Mouse (Mus musculus): ENCODE results near the gene Best2. TPM values are rescaled to one million over a fixed set of nuclear protein-coding genes. Genes with fewer than 3 reads are reported as not detected.

The Best2 gene
- total and polyA plus RNA-seq, 2 experiments: 0.06 TPM; not detected in 1

DNA sequence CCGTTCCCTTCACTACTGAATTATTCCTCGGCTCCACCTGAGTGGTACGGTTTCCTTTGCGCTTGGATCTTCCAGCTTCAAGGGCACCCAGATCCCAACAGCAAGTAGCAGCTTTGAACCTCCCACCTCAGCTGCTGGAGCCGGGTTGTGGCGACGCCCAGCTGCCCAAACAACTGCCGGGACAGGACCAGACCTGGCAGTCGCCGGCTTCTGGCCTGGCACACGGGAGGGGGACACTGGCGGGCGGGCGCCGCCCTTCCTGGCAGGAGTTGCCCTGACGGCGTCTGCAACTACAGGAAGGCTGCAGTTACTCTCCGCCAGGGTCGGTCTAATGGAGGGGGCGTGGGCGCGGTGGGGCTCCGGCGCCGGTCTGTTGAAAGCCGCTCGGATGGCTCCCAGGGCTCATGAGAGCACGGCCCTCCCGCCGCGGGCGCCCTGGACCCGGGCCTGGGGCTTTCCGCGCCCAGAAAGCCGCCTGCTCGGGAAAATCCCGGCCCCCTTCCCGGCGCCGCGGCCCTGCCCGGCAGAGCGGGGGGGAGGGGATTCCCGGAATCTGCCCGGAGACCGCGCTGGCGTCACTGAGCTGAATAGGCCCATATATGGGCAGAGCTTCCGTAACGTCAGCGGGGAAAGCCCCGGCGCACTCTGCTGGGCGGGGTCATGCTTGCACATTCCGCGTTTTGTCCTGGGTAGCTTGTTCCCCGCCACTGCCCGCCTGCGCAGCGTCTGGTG, 38.1 kb downstream of the Best2 start:
- Histone ChIP-seq H3K27me3 (ENCODE audit: control insufficient read depth, insufficient read depth, low read length) (no peaks in the 10 kb centered on the region), H3K4me1 (ENCODE audit: control insufficient read depth, insufficient read depth, low read length) (peaks cover 24% of the 10 kb centered on the region), H3K9ac (ENCODE audit: low read depth, low read length) (peak overlapping the region; percentile 92), H3K4me3 (ENCODE audit: insufficient read depth, low read depth, low read length) (peak overlapping the region; percentile 93), H3K36me3 (ENCODE audit: control insufficient read depth, insufficient read depth, low read length) (peaks cover 3% of the 10 kb centered on the region), H3K79me2 (ENCODE audit: control insufficient read depth, insufficient read depth, low read length) (peaks cover 10% of the 10 kb centered on the region; the same call in 1 of the 2 replicates), H3K27ac (replicated peaks; ENCODE audit: insufficient read depth, low read depth, low read length) (peak overlapping the region; percentile 84)
- DNase-seq (ENCODE audit: extremely low read depth, low read depth, low spot score): peak; percentile 86
- TF ChIP-seq CTCF (IDR thresholded peaks at IDR 0.05; ENCODE audit: low read depth, low read length): no peak
- TF ChIP-seq POLR2A (IDR thresholded peaks at IDR 0.05; ENCODE audit: extremely low read depth, insufficient read depth, low read length): peak; percentile 59; the same call in 1 of the 2 replicates
- WGBS: under 1% methylated on average over 61 of the region's 61 CpGs

DNA sequence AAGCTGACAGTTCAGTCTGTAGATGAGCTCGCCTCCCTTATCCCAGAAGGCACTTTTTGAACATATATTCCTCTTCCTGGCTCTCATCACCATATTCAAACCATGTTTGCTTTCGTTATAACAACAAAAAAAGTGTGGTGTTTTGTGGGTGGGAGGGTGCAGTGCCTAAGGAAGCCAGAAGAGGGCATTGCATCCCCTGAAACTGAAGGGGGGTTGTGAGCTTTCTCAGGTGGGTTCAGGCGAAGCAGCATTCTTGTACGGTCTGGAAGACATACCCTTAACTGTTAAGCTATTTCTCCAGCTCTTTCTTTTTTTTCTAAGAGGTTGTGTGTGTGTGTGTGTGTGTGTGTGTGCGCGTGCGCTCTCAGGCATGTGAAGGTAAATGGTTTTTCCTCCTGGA, 38.9 kb downstream of the Best2 start:
- Histone ChIP-seq H3K27ac (replicated peaks; ENCODE audit: insufficient read depth, low read depth, low read length) (peak overlapping the region; percentile 84), H3K27me3 (ENCODE audit: control insufficient read depth, insufficient read depth, low read length) (no peaks in the 10 kb centered on the region), H3K36me3 (ENCODE audit: control insufficient read depth, insufficient read depth, low read length) (peaks cover 3% of the 10 kb centered on the region), H3K4me3 (ENCODE audit: insufficient read depth, low read depth, low read length) (no peak overlapping the region; the same call in 1 of the 2 replicates), H3K4me1 (ENCODE audit: control insufficient read depth, insufficient read depth, low read length) (peaks cover 18% of the 10 kb centered on the region), H3K79me2 (ENCODE audit: control insufficient read depth, insufficient read depth, low read length) (peaks cover 10% of the 10 kb centered on the region; the same call in 1 of the 2 replicates), H3K9ac (ENCODE audit: low read depth, low read length) (peak overlapping the region; percentile 68)
- DNase-seq (ENCODE audit: extremely low read depth, low read depth, low spot score): peak; percentile 39
- TF ChIP-seq CTCF (IDR thresholded peaks at IDR 0.05; ENCODE audit: low read depth, low read length): peak; percentile 78
- TF ChIP-seq POLR2A (IDR thresholded peaks at IDR 0.05; ENCODE audit: extremely low read depth, insufficient read depth, low read length): no peak
- WGBS: 26% methylated on average over 7 of the region's 7 CpGs

DNA sequence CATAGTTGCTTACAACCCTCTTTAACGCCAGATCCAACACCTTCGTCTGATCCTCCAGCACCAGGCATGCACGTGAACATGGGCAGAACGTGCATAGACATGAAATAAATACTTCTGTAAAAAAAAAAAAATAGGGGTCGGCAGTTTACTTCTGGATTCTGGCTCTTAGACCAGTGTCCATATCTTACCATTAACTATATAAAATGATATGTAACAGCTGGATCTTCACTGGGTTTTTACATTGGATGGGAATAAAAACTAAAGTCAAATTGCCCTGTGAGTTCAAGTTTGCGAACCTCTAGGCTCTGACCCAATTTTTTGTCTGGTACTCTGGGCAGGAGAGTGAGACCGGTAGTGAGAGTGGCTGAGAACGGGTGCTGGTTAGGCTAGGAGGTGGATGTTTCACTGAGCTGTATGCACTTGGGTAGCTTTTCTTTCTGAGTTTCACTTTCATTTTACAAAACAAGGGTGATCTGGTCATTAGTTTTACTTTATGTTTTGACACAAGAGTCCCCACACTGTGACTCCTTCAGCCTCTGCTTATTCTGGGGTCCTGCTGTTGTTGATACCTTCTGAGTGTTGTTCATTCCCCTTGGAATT, 39.7 kb downstream of the Best2 start:
- H3K9ac ChIP-seq (ENCODE audit: low read depth, low read length): no peak overlapping the region
- H3K27ac ChIP-seq (replicated peaks; ENCODE audit: insufficient read depth, low read depth, low read length): peak overlapping the region; percentile 61
- 39% methylated on average over 8 of the region's 8 CpGs for WGBS

GRCm38 (mm10) chr8:84973803-84974542, 40.4 kb downstream of the Best2 start:
- peak; percentile 61; the same call in 1 of the 2 replicates for TF ChIP-seq CTCF (IDR thresholded peaks at IDR 0.05; ENCODE audit: low read depth, low read length)
- TF ChIP-seq POLR2A (IDR thresholded peaks at IDR 0.05; ENCODE audit: extremely low read depth, insufficient read depth, low read length): no peak
- Histone ChIP-seq H3K4me3 (ENCODE audit: insufficient read depth, low read depth, low read length) (no peak overlapping the region), H3K27me3 (ENCODE audit: control insufficient read depth, insufficient read depth, low read length) (no peaks in the 10 kb centered on the region), H3K4me1 (ENCODE audit: control insufficient read depth, insufficient read depth, low read length) (peaks cover 22% of the 10 kb centered on the region), H3K27ac (replicated peaks; ENCODE audit: insufficient read depth, low read depth, low read length) (peak overlapping the region; percentile 61), H3K36me3 (ENCODE audit: control insufficient read depth, insufficient read depth, low read length) (peaks cover 3% of the 10 kb centered on the region), H3K9ac (ENCODE audit: low read depth, low read length) (no peak overlapping the region), H3K79me2 (ENCODE audit: control insufficient read depth, insufficient read depth, low read length) (peaks cover 10% of the 10 kb centered on the region; the same call in 1 of the 2 replicates)
- whole genome bisulfite sequencing: 26% methylated on average over 4 of the region's 4 CpGs
- DNase-seq (ENCODE audit: extremely low read depth, low read depth, low spot score): peak; percentile 96

More for the DNA sequence above, 39.7 kb downstream of the Best2 start:
- H3K79me2 ChIP-seq (ENCODE audit: control insufficient read depth, insufficient read depth, low read length): peaks cover 10% of the 10 kb centered on the region; the same call in 1 of the 2 replicates
- H3K4me1 ChIP-seq (ENCODE audit: control insufficient read depth, insufficient read depth, low read length): peaks cover 22% of the 10 kb centered on the region
- no peaks in the 10 kb centered on the region for H3K27me3 ChIP-seq (ENCODE audit: control insufficient read depth, insufficient read depth, low read length)
- H3K36me3 ChIP-seq (ENCODE audit: control insufficient read depth, insufficient read depth, low read length): peaks cover 3% of the 10 kb centered on the region
- TF ChIP-seq CTCF (IDR thresholded peaks at IDR 0.05; ENCODE audit: low read depth, low read length): no peak
- no peak for TF ChIP-seq POLR2A (IDR thresholded peaks at IDR 0.05; ENCODE audit: extremely low read depth, insufficient read depth, low read length)
- H3K4me3 ChIP-seq (ENCODE audit: insufficient read depth, low read depth, low read length): no peak overlapping the region
- no peak for DNase-seq (ENCODE audit: extremely low read depth, low read depth, low spot score)

DNA sequence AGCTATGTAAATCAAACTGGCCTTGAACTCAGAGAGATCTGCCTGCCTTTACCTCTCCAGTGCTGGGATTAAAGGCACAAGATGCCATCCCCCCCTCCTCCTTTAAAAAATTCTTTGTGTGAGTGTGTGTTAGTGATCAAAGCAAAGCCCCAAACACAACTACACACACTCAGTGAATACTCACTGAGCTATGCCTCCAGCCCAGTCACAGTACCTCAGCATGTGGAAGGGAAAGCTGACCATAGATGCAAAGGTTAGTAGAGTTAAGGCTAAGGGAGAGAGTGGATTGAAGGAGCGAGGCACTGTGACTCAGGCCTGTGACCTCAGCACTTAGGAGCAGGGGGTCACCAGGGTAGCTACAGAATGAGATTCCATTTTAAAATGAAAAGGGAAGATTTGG, 41.3 kb downstream of the Best2 start:
- Histone ChIP-seq H3K4me1 (ENCODE audit: control insufficient read depth, insufficient read depth, low read length) (peaks cover 26% of the 10 kb centered on the region), H3K9ac (ENCODE audit: low read depth, low read length) (no peak overlapping the region)

More for the DNA sequence above, 41.3 kb downstream of the Best2 start:
- Histone ChIP-seq H3K27ac (replicated peaks; ENCODE audit: insufficient read depth, low read depth, low read length) (peak overlapping the region; percentile 51), H3K4me3 (ENCODE audit: insufficient read depth, low read depth, low read length) (no peak overlapping the region), H3K79me2 (ENCODE audit: control insufficient read depth, insufficient read depth, low read length) (peaks cover 8% of the 10 kb centered on the region; the same call in 1 of the 2 replicates), H3K36me3 (ENCODE audit: control insufficient read depth, insufficient read depth, low read length) (peaks cover 3% of the 10 kb centered on the region), H3K27me3 (ENCODE audit: control insufficient read depth, insufficient read depth, low read length) (no peaks in the 10 kb centered on the region)
- 88% methylated on average over 1 of the region's 1 CpGs for WGBS
- no peak for TF ChIP-seq CTCF (IDR thresholded peaks at IDR 0.05; ENCODE audit: low read depth, low read length)
- no peak for TF ChIP-seq POLR2A (IDR thresholded peaks at IDR 0.05; ENCODE audit: extremely low read depth, insufficient read depth, low read length)
- DNase-seq (ENCODE audit: extremely low read depth, low read depth, low spot score): no peak
